Mouse (Mus musculus) testis, postnatal 10 days (tissue): ENCODE results near the gene Angpt4.

Source experiments
- DNase-seq: peaks from one replicate; pipeline ENCODE4 v3.0.0; 2021; ENCODE audit warnings: low spot score

The Angpt4 gene

DNA sequence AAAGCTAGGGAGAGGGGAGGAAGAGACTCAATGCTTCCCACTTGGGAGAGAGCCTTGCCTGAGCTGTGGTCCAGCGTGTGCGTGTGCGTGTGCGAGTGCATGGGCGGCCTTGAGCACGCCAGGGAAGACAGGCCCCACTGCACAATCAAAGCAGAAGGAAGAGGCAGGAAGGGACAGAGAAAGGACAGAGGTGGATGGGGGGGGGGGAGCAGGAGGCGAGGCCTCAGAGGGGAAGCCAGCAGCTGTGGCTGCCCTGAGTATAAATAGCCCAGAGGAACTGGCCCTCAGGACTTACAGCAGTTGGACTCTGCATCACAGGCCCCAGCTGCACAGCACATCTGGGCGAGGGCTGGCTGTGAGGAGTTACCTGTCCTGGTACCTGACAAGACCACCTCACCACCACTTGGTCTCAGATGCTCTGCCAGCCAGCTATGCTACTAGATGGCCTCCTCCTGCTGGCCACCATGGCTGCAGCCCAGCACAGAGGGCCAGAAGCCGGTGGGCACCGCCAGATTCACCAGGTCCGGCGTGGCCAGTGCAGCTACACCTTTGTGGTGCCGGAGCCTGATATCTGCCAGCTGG is at the start of gene Angpt4:
TSS of gene Angpt4 (plus strand) at position 292 of the 582 bp plus-strand sequence.
- no peak for DNase-seq

- no peak for DNase-seq
Measured at GRCm38 (mm10) chr2:151862257-151862810, 48.7 kb upstream of the Angpt4 start.

DNA sequence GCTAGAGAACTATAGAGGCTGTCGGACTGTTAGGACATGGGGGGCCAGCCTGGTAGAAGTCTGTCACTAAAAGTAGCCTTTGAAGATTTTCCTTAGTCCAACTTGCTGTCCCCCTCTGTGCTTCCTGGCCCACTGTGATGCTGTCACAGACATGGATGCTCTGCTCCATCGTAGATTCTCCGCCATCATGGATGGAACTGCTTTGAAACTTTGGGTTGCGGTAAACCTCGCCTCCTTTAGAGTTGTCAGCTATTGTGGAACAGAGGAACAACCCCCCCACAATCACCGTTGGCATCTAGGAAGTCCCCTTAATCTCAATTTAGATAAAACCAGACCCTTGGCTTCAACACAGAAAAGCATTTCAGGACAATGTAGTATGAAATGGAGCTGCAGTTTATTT is 46.1 kb upstream of the Angpt4 start:
- no peak for DNase-seq

GRCm38 (mm10) chr2:151866487-151866886 is 44.5 kb upstream of the Angpt4 start:
- peak; percentile 87 for DNase-seq

DNA sequence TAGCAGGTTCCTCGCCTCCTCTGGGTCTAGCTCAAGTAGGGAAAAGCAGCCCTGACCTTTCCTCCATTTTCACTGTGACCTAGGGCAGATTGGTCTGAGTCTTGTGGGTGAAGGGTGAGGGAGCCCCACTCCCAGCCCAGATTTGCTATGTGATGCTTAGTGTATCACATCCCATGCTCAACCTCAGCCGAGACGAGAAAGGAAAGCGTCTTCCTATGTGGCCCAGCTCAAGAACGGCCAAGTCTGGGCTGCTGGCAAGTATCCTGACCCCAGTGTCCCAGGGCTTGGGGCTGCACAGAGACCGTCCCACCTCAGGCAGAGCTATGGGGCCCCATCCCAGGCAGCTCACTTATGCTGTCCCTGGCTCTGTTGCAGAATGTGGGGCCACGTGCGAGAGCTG is 42.8 kb upstream of the Angpt4 start:
- DNase-seq: no peak

DNA sequence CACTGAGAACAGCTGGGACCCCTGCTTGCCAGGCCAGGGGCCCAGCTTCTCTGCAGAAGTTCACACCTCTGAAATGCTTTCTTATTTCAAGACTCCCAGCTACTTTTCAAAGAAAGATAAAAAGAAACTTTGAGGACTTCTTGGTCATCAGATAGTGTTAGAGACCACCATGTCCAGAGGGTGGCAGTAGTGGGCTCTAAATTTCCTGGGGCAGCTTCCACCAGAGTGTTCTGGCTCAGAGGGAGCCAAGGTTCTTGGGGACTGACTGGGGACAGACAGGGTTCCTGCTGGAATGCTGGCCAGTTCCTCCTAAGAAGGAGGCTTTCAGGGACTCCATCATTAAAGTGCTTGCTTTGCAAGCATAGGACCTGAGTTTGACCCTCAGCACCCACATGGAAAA is 36.5 kb upstream of the Angpt4 start:
- DNase-seq: peak; percentile 76

- peak; percentile 67 for DNase-seq
Measured at GRCm38 (mm10) chr2:151876012-151876485, 35.0 kb upstream of the Angpt4 start.

DNA sequence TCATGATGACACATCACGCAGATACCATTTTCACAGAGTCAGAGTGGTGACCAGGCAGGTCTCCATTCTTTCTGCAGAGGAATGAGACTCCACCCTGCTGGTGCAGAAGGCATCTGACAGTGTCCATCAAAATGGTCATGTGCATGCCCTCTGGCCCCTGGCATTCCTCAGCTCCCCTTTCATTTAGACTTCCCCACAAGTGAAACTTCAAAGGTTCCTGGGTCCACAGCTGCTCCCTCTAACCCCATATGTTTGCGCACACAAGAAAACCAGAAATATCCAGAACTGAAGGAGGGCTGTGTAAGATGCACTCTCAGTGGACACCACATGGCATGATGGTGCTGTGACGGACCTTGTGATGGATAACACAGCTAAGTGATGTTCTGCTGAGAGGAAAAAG is 32.4 kb upstream of the Angpt4 start:
- no peak for DNase-seq

DNA sequence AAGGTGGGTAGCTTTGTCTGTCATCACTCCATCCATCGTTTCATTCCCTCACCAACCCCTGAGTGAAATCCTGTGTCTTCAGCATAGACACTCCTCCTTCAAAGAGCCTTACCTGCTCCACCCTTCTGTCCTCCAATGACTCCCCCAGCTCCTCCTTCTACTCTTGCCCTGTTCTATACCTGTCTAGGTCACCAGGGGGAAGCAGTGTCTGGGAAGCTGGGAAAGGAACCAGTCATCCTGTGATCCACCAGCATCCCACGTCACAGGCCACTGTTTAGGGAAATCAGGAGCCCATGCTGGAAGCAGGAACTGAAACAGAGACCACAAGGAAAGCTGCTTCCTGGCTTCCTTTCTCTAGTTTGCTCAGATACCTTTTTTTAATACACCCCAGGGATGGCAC is 31.2 kb upstream of the Angpt4 start:
- DNase-seq: no peak

DNA sequence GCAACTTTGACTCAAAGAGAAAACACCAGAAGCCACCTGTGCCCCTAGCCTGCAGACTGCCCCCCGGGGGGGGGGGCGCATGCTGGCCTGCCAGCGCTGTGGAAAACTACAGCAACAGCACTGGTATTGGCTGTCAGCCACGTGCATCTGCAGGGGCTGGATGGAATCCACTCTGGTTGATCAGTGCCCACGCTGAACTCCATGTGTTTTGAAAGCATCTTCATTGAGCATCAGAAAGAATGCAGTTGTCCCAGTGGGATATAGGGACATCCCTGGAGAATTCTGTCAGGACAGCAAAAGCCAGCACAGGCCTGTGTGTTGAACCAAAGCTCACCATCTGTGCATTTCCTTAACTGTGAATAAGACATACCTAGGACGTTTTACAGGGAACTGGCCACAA is 20.0 kb upstream of the Angpt4 start:
- DNase-seq: no peak

DNA sequence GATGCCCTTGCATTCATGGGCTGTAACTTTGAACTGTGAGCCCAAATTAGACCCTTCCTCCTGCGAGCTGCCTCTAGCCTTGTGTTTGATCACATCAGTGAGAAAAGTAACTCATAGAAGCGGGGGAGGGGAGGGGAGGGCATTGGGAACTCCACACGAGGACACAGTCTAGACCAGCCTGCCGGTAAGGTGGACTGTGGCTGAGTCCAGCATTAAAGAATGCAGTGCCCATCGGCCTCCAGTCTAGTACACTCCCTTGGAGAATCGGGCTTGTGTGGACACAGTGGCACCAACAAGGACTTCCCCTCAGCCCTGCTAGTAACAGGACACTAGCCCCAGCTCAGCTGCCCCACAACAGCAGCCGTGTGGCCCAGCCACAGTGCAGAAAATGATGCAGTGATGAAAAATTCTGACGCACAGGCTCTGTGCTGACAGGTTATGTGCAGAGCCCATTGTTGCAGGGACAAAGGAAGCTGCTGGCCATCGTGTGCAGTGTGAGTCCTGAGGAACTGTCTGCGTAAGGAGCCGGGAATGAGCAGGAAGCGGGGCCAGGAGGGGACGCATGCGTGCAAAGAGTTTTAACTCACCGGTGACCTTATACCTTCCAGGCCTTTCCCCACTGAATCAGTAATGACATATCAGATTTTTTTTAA is 17.8 kb upstream of the Angpt4 start:
- no peak for DNase-seq

GRCm38 (mm10) chr2:151894209-151894980 is 16.6 kb upstream of the Angpt4 start:
- no peak for DNase-seq

DNA sequence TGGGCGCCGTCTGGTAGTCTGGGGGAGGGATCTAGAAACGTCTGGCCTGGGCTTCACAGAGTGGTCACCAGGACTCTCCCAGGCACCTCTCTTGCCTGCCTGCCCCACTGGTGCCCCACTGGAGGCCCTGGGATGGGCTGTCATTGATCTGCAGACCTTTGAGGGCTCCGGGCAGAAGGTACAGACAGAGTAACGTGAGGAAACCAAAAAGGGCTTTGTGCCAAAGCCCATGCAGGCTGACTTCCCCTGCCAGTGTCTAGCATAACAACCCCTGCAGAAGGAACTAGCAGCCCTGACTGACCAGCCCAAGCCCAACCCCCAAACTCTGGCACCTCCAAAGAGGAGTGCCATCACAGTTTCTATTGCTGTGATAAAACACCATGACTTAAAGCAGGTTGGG is 15.1 kb upstream of the Angpt4 start:
- DNase-seq: no peak

GRCm38 (mm10) chr2:151898106-151898505 is 12.9 kb upstream of the Angpt4 start:
- no peak for DNase-seq

DNA sequence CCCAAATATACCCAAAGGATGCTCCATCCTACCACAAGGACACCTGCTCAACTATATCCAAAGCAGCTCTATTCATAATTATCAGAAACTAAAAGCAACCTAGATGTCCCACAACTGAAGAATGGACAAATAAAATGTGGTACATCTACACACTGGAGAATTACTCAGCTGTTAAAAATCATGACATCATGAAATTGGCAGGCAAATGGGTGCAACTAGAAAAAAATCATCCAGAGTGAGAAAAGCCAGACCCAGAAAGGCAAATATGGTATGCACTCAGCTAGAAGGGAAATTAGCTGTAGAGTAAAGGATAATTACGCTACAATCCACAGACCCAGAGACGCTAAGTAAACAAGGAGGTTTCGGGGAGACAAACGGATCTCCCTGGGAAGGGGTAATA is 10.2 kb upstream of the Angpt4 start:
- DNase-seq: no peak

GRCm38 (mm10) chr2:151903267-151903666 is 7.7 kb upstream of the Angpt4 start:
- DNase-seq: no peak

DNA sequence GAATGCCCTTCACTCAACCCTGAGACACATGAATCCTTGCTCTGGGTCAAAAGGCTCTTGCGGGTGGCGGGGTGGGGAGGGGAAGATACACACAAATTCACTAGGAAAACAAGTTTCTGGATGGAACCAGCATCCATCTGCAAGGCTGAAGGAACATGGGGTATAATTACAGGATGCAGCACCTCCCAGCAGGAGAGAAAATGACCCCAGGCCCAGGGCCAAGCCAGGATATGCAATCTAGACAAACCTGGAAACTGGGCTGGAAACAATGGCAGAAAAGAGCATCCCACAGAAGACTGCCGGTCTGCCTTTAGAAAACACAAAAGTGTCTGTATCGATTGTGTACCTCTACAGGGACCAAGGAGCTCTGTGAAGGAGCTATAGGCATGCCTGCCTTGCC is 7.1 kb upstream of the Angpt4 start:
- no peak for DNase-seq

GRCm38 (mm10) chr2:151904636-151905035 is 6.4 kb upstream of the Angpt4 start:
- no peak for DNase-seq

- DNase-seq: no peak
Measured at GRCm38 (mm10) chr2:151907020-151907419, 4.0 kb upstream of the Angpt4 start.

DNA sequence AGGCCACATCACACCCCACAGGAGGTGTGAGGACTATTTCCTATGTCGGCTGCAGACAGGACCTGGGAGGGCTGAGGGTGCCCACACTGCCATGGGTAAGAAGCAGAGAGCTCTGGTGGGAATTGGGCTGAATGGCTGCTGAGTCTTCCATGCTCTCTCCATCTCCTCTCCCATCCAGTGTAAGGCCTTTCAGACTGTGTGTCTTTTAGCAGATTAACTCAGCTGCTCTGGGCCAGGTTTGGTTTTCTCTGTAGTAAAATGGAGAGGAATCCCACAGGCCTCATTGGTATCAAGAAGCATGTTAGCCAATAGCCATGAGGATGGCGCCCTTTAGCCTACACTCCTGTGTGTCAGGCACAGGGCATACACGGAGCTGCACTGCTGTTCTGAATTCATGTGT is 1.6 kb upstream of the Angpt4 start:
- no peak for DNase-seq

- no peak for DNase-seq
Measured at GRCm38 (mm10) chr2:151910498-151910897, 512 bp upstream of the Angpt4 start.

DNA sequence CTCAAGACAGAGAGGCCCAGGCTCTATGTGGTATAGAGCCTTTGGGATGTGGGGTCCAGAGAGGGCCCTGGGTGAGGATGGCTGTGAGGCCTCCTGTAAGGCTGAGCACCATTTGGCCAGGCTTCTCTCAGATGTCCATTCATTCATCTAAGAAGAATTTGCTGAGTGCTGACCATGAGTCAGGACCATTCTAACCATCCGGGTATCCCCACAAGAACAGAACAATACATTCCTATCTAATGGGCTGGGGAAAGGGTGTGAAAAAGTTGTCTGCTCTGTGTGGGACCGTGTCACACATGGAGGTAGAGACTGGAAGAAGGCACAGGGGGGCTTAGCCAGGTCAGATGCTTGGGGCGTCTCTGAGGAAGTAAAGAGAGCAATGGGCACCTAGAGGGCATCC is 741 bp downstream of the Angpt4 start:
- DNase-seq: no peak

GRCm38 (mm10) chr2:151914120-151914519 is 3.1 kb downstream of the Angpt4 start:
- DNase-seq: no peak
